Mouse (Mus musculus): ENCODE data around the gene Svep1. TPM values are rescaled to one million over a fixed set of nuclear protein-coding genes. Genes with fewer than 3 reads are reported as not detected.

Svep1 gene
- total and polyA plus RNA-seq, 2 experiments from 2014 or later: 2.2 to 10.4 TPM

DNA sequence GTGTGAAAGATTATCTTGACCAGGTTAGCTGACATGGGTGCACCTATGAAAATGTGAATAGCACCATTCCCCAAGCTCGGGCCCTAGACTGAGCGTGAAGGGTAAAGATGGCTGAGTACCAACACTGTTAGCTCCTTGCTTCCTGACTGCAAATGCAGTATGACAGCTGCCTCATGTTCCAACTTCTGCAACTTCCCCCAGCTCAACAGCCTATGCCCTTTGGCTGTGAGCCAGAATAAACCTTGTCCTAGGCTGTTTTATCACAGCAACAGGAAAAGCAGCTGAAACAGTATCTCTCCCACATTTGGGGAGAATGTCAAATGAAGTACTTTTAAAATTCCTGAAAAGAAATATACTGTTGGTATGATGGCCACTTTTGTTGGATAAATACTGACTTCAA is 10.7 kb downstream of the Svep1 start:
- TF ChIP-seq CTCF (IDR thresholded peaks at IDR 0.05; ENCODE audit: low read depth): no peak
- Histone ChIP-seq H3K9me3 (ENCODE audit: low read length) (no peaks in the 10 kb centered on the region), H3K27me3 (ENCODE audit: insufficient read depth, low read length) (no peaks in the 10 kb centered on the region), H3K36me3 (ENCODE audit: insufficient read depth, low read length) (no peaks in the 10 kb centered on the region), H3K9ac (replicated peaks; ENCODE audit: low read length) (no peak overlapping the region), H3K27ac (no peak overlapping the region), H3K4me2 (ENCODE audit: low read depth, low read length) (no peak overlapping the region), H3K4me3 (ENCODE audit: low read length) (no peak overlapping the region), H3K4me1 (ENCODE audit: insufficient read depth, low read length) (peaks cover 7% of the 10 kb centered on the region; the same call in 1 of the 2 replicates)
- ATAC-seq (no peak), DNase-seq (ENCODE audit: low spot score) (no peak)
- WGBS: 82% methylated on average over 2 of the region's 2 CpGs

DNA sequence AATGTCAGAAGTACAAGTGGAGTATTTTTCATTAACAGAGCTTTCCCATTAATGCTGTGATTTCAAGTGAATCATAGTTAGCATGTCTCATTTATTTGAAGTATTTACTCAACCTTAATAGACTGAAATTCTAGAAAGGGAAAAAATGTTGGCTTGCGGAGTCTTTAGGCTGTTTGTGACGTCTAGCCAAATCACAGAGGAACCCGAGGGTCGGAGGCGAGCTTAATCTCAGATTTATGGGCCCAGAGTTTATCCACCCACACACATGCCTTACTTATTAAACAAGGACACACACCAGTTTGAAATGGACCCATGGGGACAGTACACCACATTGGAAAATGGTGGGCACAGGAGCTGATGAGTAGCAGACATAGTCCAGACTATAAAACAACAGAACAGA is 17.4 kb downstream of the Svep1 start:
- Histone ChIP-seq H3K27me3 (ENCODE audit: insufficient read depth, low read length) (no peaks in the 10 kb centered on the region), H3K27ac (no peak overlapping the region), H3K36me3 (ENCODE audit: insufficient read depth, low read length) (no peaks in the 10 kb centered on the region), H3K4me3 (ENCODE audit: low read length) (no peak overlapping the region), H3K9me3 (ENCODE audit: low read length) (no peaks in the 10 kb centered on the region), H3K9ac (replicated peaks; ENCODE audit: low read length) (no peak overlapping the region), H3K4me2 (ENCODE audit: low read depth, low read length) (no peak overlapping the region), H3K4me1 (ENCODE audit: insufficient read depth, low read length) (no peaks in the 10 kb centered on the region)
- ATAC-seq (no peak), DNase-seq (ENCODE audit: low spot score) (no peak)
- no peak for TF ChIP-seq CTCF (IDR thresholded peaks at IDR 0.05; ENCODE audit: low read depth)
- 87% methylated on average over 5 of the region's 5 CpGs for WGBS

DNA sequence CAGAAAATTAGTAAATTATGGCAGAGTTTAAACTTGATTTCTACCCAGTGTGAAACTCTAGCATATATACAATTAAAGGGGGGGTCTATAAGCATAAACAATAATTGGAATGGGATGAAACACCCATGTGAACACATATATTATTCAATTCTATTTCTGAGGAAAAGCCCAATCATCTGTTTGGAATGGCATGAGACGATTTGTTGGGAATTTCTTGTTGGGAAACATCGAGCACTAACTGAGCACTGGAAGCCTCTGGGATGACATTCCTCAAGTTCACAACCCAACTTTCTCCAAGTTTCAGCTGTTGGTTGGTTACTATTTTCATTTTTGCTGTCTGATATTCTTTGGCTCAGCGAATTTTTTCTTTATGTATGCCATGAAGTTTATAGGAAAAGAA is 21.3 kb downstream of the Svep1 start:
- WGBS: 83% methylated on average over 3 of the region's 3 CpGs
- Histone ChIP-seq H3K4me1 (ENCODE audit: insufficient read depth, low read length) (no peaks in the 10 kb centered on the region), H3K9me3 (ENCODE audit: low read length) (no peaks in the 10 kb centered on the region), H3K36me3 (ENCODE audit: insufficient read depth, low read length) (no peaks in the 10 kb centered on the region), H3K4me2 (ENCODE audit: low read depth, low read length) (no peak overlapping the region), H3K27ac (no peak overlapping the region), H3K4me3 (ENCODE audit: low read length) (no peak overlapping the region), H3K27me3 (ENCODE audit: insufficient read depth, low read length) (no peaks in the 10 kb centered on the region), H3K9ac (replicated peaks; ENCODE audit: low read length) (no peak overlapping the region)
- no peak for TF ChIP-seq CTCF (IDR thresholded peaks at IDR 0.05; ENCODE audit: low read depth)
- ATAC-seq (no peak), DNase-seq (ENCODE audit: low spot score) (no peak)

DNA sequence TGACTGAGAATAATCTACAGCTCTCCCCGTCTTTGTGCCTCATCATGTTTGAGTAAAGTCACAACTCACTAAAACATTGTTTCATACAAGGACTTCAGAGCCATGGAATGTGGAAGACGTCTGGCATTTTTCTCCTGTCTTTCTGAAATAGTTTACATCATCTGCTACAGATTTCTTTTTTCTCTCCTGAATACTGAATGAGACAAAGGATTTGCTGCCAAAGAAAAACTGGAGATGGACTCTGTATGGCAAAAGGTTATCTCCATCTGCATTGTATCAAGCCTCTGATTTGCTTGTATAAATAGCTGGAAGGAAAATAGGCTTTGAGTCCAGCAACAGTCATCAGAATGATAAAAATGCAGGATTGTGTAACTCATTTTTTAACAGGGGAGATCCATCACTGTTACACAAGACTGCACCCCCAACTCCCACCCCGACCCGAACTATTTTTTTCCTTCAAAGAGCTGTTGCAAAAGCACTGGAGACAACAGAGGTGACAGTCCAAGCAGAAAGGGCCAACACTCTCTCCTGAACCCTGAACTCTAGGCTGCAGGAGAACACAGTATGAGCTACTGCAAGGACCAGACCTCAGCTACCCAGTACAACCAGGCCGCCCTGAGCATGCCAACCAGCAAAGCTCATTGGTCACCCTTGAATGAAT is 21.8 kb downstream of the Svep1 start:
- Histone ChIP-seq H3K27ac (no peak overlapping the region), H3K4me3 (ENCODE audit: low read length) (no peak overlapping the region), H3K9me3 (ENCODE audit: low read length) (no peaks in the 10 kb centered on the region), H3K27me3 (ENCODE audit: insufficient read depth, low read length) (no peaks in the 10 kb centered on the region), H3K4me2 (ENCODE audit: low read depth, low read length) (no peak overlapping the region), H3K4me1 (ENCODE audit: insufficient read depth, low read length) (no peaks in the 10 kb centered on the region), H3K36me3 (ENCODE audit: insufficient read depth, low read length) (no peaks in the 10 kb centered on the region), H3K9ac (replicated peaks; ENCODE audit: low read length) (no peak overlapping the region)
- ATAC-seq (no peak), DNase-seq (ENCODE audit: low spot score) (no peak)
- 76% methylated on average over 5 of the region's 5 CpGs for WGBS
- no peak for TF ChIP-seq CTCF (IDR thresholded peaks at IDR 0.05; ENCODE audit: low read depth)

DNA sequence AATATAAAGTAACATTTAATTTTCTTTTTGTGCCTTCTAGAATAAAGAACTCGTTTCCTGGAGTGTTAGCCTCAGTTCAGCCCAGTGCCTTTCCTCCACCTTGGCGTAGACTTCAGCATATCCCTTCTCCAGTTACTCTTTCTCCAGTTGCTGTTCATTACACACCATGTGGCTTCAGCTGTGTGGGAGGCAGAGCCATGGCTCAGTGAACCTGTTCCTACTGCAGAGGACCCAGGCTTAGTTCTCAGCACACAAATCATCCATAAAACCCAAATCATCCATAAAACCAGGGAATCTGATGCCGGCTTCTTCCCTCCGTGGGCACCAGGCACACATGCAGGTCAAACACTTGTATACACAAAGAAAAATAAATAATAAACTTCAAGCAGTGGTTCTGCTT is 22.8 kb downstream of the Svep1 start:
- H3K27me3 ChIP-seq (ENCODE audit: insufficient read depth, low read length): no peaks in the 10 kb centered on the region
- ATAC-seq (no peak), DNase-seq (ENCODE audit: low spot score) (no peak)
- H3K9ac ChIP-seq (replicated peaks; ENCODE audit: low read length): no peak overlapping the region
- no peak overlapping the region for H3K4me2 ChIP-seq (ENCODE audit: low read depth, low read length)
- no peak overlapping the region for H3K4me3 ChIP-seq (ENCODE audit: low read length)
- TF ChIP-seq CTCF (IDR thresholded peaks at IDR 0.05; ENCODE audit: low read depth): no peak
- no peaks in the 10 kb centered on the region for H3K9me3 ChIP-seq (ENCODE audit: low read length)
- no peak overlapping the region for H3K27ac ChIP-seq
- no peaks in the 10 kb centered on the region for H3K4me1 ChIP-seq (ENCODE audit: insufficient read depth, low read length)
- no peaks in the 10 kb centered on the region for H3K36me3 ChIP-seq (ENCODE audit: insufficient read depth, low read length)
- WGBS: 92% methylated on average over 4 of the region's 4 CpGs

DNA sequence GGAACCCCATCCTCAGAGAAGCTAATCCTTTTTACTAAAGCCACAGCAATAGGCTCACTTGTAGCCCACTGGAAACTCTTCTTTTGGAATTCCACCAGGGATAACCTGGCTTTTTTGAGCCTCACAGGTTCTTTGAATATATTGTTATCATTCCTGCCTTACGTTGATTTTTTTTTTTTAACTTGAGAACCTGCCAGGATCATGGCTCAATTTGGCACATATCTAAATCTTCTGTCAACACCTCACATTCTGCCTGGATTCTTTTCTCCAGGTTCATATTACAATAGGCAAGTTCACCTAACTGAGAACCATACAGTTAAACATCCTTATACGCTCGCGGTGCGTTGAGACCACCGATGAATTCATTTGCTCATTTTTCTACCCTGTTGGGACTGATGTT is 28.2 kb downstream of the Svep1 start:
- DNase-seq (ENCODE audit: low spot score) (no peak), ATAC-seq (no peak)
- no peaks in the 10 kb centered on the region for H3K27me3 ChIP-seq (ENCODE audit: insufficient read depth, low read length)
- H3K27ac ChIP-seq: no peak overlapping the region
- no peaks in the 10 kb centered on the region for H3K4me1 ChIP-seq (ENCODE audit: insufficient read depth, low read length)
- H3K36me3 ChIP-seq (ENCODE audit: insufficient read depth, low read length): no peaks in the 10 kb centered on the region
- no peak overlapping the region for H3K9ac ChIP-seq (replicated peaks; ENCODE audit: low read length)
- no peak overlapping the region for H3K4me3 ChIP-seq (ENCODE audit: low read length)
- H3K9me3 ChIP-seq (ENCODE audit: low read length): no peaks in the 10 kb centered on the region
- 85% methylated on average over 6 of the region's 6 CpGs for WGBS
- no peak overlapping the region for H3K4me2 ChIP-seq (ENCODE audit: low read depth, low read length)
- TF ChIP-seq CTCF (IDR thresholded peaks at IDR 0.05; ENCODE audit: low read depth): no peak

DNA sequence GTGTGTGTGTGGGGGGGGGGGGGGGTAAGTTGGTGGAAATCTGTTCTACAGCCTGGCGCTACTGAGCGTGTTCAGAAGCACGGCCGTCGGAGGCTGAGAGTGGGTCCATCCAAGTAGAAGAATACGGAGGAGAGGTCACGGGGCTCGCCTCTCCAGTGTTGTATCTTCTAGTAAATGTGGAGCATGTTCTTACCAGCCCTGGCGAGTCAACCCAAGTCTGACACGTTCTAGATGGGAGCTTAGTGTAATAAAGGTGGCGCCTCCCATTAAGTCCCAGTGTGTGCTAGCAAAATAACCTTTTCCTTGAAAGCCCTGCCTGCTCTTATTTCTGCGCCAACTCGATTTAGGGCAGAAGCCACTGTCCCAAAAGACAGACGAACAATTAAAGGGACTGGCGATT is 29.4 kb downstream of the Svep1 start:
- H3K9me3 ChIP-seq (ENCODE audit: low read length): no peaks in the 10 kb centered on the region
- H3K4me1 ChIP-seq (ENCODE audit: insufficient read depth, low read length): no peaks in the 10 kb centered on the region
- 90% methylated on average over 15 of the region's 15 CpGs for WGBS
- no peak for DNase-seq (ENCODE audit: low spot score)
- no peaks in the 10 kb centered on the region for H3K27me3 ChIP-seq (ENCODE audit: insufficient read depth, low read length)
- H3K4me3 ChIP-seq (ENCODE audit: low read length): no peak overlapping the region
- H3K4me2 ChIP-seq (ENCODE audit: low read depth, low read length): no peak overlapping the region
- H3K36me3 ChIP-seq (ENCODE audit: insufficient read depth, low read length): no peaks in the 10 kb centered on the region
- no peak overlapping the region for H3K9ac ChIP-seq (replicated peaks; ENCODE audit: low read length)
- H3K27ac ChIP-seq: no peak overlapping the region
- TF ChIP-seq CTCF (IDR thresholded peaks at IDR 0.05; ENCODE audit: low read depth): no peak
- ATAC-seq: no peak
